37 mouse cellular contexts compared by ENCODE assay signal in genomic region chr2:162887121-162887520, GRCm38 (mm10). TPM values are rescaled to one million over a fixed set of nuclear protein-coding genes. Genes with fewer than 3 reads are reported as not detected.
"Had no signal": no experiment of that assay in that cellular context is flagged by ENCODE, and none has a peak within 500 bp of the region (broad histone marks: within the 10 kb centered on the region; RNA-seq: fewer than 3 reads in every experiment).

No protein-coding gene starts in this region.

- H3K27me3 ChIP-seq: heart, embryonic 13.5 days; heart, embryonic 15.5 days; hindbrain, embryonic 12.5 days; hindbrain, embryonic 13.5 days; hindbrain, embryonic 15.5 days; intestine, embryonic 15.5 days; kidney, embryonic 15.5 days had no signal

- H3K4me1 ChIP-seq: heart, embryonic 13.5 days; heart, embryonic 15.5 days; hindbrain, embryonic 12.5 days; hindbrain, embryonic 13.5 days; hindbrain, embryonic 15.5 days; intestine, embryonic 15.5 days; kidney, embryonic 15.5 days had no signal

- H3K9me3 ChIP-seq: heart, embryonic 10.5 days; heart, embryonic 13.5 days; heart, embryonic 15.5 days; hindbrain, embryonic 10.5 days; hindbrain, embryonic 12.5 days; hindbrain, embryonic 13.5 days; hindbrain, embryonic 15.5 days; intestine, embryonic 15.5 days; kidney, embryonic 15.5 days had no signal

- H3K4me3 ChIP-seq: heart, embryonic 10.5 days; heart, embryonic 13.5 days; heart, embryonic 15.5 days; hindbrain, embryonic 10.5 days; hindbrain, embryonic 12.5 days; hindbrain, embryonic 13.5 days; hindbrain, embryonic 15.5 days; intestine, embryonic 15.5 days; kidney, embryonic 15.5 days; layer of hippocampus, adult 2 months; left cerebral cortex, adult 2 months had no signal

- DNase-seq: heart, postnatal 10 days; heart, postnatal 14 days; heart, postnatal 36 days; heart, postnatal 4 days; kidney, adult 11 months; kidney, adult 18-20 months; kidney, adult 2 months; kidney, adult 8-10 months; kidney, adult 9 months; kidney, postnatal 10 days; kidney, postnatal 14 days; kidney, postnatal 25 days; kidney, postnatal 36 days; kidney, postnatal 4 days; layer of hippocampus, adult 9-11 months; layer of hippocampus, postnatal 36 days had no signal

- H3K9ac ChIP-seq: heart, embryonic 13.5 days; heart, embryonic 15.5 days; hindbrain, embryonic 12.5 days; hindbrain, embryonic 13.5 days; hindbrain, embryonic 14.5 days; hindbrain, embryonic 15.5 days; intestine, embryonic 15.5 days; kidney, embryonic 15.5 days had no signal

- H3K36me3 ChIP-seq: heart, embryonic 10.5 days; heart, embryonic 13.5 days; heart, embryonic 15.5 days; hindbrain, embryonic 10.5 days; hindbrain, embryonic 12.5 days; hindbrain, embryonic 13.5 days; hindbrain, embryonic 15.5 days; intestine, embryonic 15.5 days; kidney, embryonic 15.5 days had no signal

- H3K27ac ChIP-seq: heart, embryonic 10.5 days; heart, embryonic 13.5 days; heart, embryonic 15.5 days; hindbrain, embryonic 10.5 days; hindbrain, embryonic 12.5 days; hindbrain, embryonic 13.5 days; hindbrain, embryonic 14.5 days; hindbrain, embryonic 15.5 days; hindbrain, postnatal 0 days; intestine, embryonic 15.5 days; kidney, embryonic 15.5 days; kidney, postnatal 0 days; layer of hippocampus, adult 2 months; left cerebral cortex, adult 2 months had no signal

- ATAC-seq: hindbrain, embryonic 16.5 days; hindbrain, postnatal 0 days; inflammation-experienced regulatory T-cells, adult 6 months; intestine, embryonic 15.5 days; intestine, embryonic 16.5 days; intestine, postnatal 0 days had no signal

- H3K4me2 ChIP-seq: heart, embryonic 11.5 days; heart, embryonic 13.5 days; heart, embryonic 15.5 days; hindbrain, embryonic 12.5 days; hindbrain, embryonic 13.5 days; hindbrain, embryonic 14.5 days; hindbrain, embryonic 15.5 days; intestine, embryonic 15.5 days; kidney, embryonic 15.5 days had no signal

RNA-seq across cellular contexts. Expression of gene L3mbtl1, which starts 56.2 kb away (rescaled TPM):
- polyA plus RNA-seq: heart, embryonic 11.5 days; heart, embryonic 15.5 days; heart, postnatal 0 days; kidney, embryonic 14.5 days had no signal
